Mouse (Mus musculus) CH12.LX (cell line): ENCODE results near the gene Gpr39. TPM values are rescaled to one million over a fixed set of nuclear protein-coding genes. Genes with fewer than 3 reads are reported as not detected.

Experiments used
- DNase-seq: peaks from one replicate; pipeline ENCODE4 v3.0.0-alpha.2; 2013; ENCODE audit errors: extremely low read depth
- H3K27ac ChIP-seq: 2 replicates; pipeline ENCODE4 v1.5.1; 2012; ENCODE audit warnings: low read depth, mild to moderate bottlenecking, control low read depth, moderate library complexity; ENCODE audit not compliant: insufficient read depth
- H3K27me3 ChIP-seq: replicated peaks from 2 replicates; pipeline ENCODE3; 2012; ENCODE audit warnings: inconsistent platforms
- H3K36me3 ChIP-seq, 2 experiments: replicated peaks in 1 of 2; 2 replicates each; pipeline versions ENCODE3 to v1.6.1; 2012; ENCODE audit warnings: inconsistent platforms in 1 of 2, low read length in 1 of 2, mild to moderate bottlenecking in 1 of 2, mixed read lengths in 1 of 2, moderate library complexity in 1 of 2; ENCODE audit not compliant: control insufficient read depth in 1 of 2, insufficient read depth in 1 of 2
- H3K4me1 ChIP-seq, 2 experiments: 2 replicates each; pipeline ENCODE4 v1.6.1; 2012; ENCODE audit warnings: inconsistent platforms in 1 of 2, moderate library complexity in 1 of 2; ENCODE audit not compliant: insufficient read depth in 2 of 2, control insufficient read depth in 1 of 2
- H3K4me2 ChIP-seq: 2 replicates; pipeline ENCODE4 v1.6.1; 2012; ENCODE audit warnings: low read depth, mild to moderate bottlenecking, control low read depth; ENCODE audit not compliant: poor library complexity, insufficient read depth, severe bottlenecking
- H3K4me3 ChIP-seq, 3 experiments: fragments of 150-350 bp in 1 of 3; sonication (generic) in 1 of 3; replicated peaks in 1 of 3; 2 replicates each; pipeline versions ENCODE3 to v1.5.1; 2011 to 2012; ENCODE audit warnings: low read depth in 2 of 3, low read length in 2 of 3, mild to moderate bottlenecking in 2 of 3, moderate library complexity in 2 of 3, control low read depth in 1 of 3, improper control_type of control experiment in 1 of 3, inconsistent platforms in 1 of 3, mixed read lengths in 1 of 3; ENCODE audit not compliant: poor library complexity in 1 of 3
- H3K79me2 ChIP-seq: replicated peaks from 2 replicates; pipeline ENCODE4 v1.6.1; 2012; ENCODE audit warnings: mild to moderate bottlenecking, moderate library complexity; ENCODE audit not compliant: control insufficient read depth, poor library complexity, insufficient read depth, severe bottlenecking; ENCODE audit errors: extremely low read depth
- H3K9ac ChIP-seq: 2 replicates; pipeline ENCODE4 v1.6.1; 2012; ENCODE audit warnings: low read depth, mild to moderate bottlenecking, control low read depth, moderate library complexity; ENCODE audit not compliant: insufficient read depth
- H3K9me3 ChIP-seq: replicated peaks from 2 replicates; pipeline ENCODE3; 2012; ENCODE audit warnings: low read length, inconsistent platforms, mixed read lengths
- CTCF ChIP-seq, 2 experiments: IDR thresholded peaks in 1 of 2; conservative IDR thresholded peaks in 1 of 2; 2 replicates each; pipeline ENCODE4 v1.5.1; 2011 to 2012; ENCODE audit warnings: low read depth in 2 of 2, low read length in 2 of 2, improper control_type of control experiment in 1 of 2, inconsistent platforms in 1 of 2, mild to moderate bottlenecking in 1 of 2, moderate library complexity in 1 of 2
- E2F4 ChIP-seq: IDR thresholded peaks from 2 replicates; pipeline ENCODE4 v1.6.1; 2011; ENCODE audit warnings: low read depth, low read length, improper control_type of control experiment; ENCODE audit not compliant: insufficient replicate concordance
- ELF1 ChIP-seq: IDR thresholded peaks from 2 replicates; pipeline ENCODE4 v1.6.1; 2014; ENCODE audit warnings: low read depth, mild to moderate bottlenecking, inconsistent platforms, low read length, improper control_type of control experiment
- EP300 ChIP-seq: IDR thresholded peaks from 2 replicates; pipeline ENCODE4 v1.6.1; 2011; ENCODE audit warnings: low read length, improper control_type of control experiment
- IRF4 ChIP-seq: IDR thresholded peaks from 2 replicates; pipeline ENCODE4 v1.6.1; 2014; ENCODE audit warnings: low read depth, mild to moderate bottlenecking, inconsistent platforms, low read length, improper control_type of control experiment
- MAX ChIP-seq: IDR thresholded peaks from 2 replicates; pipeline ENCODE4 v1.6.1; 2011; ENCODE audit warnings: low read length, improper control_type of control experiment
- MAZ ChIP-seq: IDR thresholded peaks from 2 replicates; pipeline ENCODE4 v1.6.1; 2012; ENCODE audit warnings: low read depth, mild to moderate bottlenecking, inconsistent platforms, low read length, improper control_type of control experiment, moderate library complexity
- MXI1 ChIP-seq: IDR thresholded peaks from 2 replicates; pipeline ENCODE4 v1.6.1; 2011; ENCODE audit warnings: mild to moderate bottlenecking, low read depth, low read length, improper control_type of control experiment
- NRF1 ChIP-seq: IDR thresholded peaks from 2 replicates; pipeline ENCODE4 v1.6.1; 2014; ENCODE audit warnings: low read depth, mild to moderate bottlenecking, inconsistent platforms, low read length, improper control_type of control experiment, moderate library complexity
- POLR2AphosphoS2 ChIP-seq: IDR thresholded peaks from 2 replicates; pipeline ENCODE4 v1.6.1; 2011; ENCODE audit warnings: low read depth, low read length, improper control_type of control experiment
- RAD21 ChIP-seq: IDR thresholded peaks from 2 replicates; pipeline ENCODE4 v1.6.1; 2011; ENCODE audit warnings: low read depth, mild to moderate bottlenecking, low read length, improper control_type of control experiment, moderate library complexity
- SMC3 ChIP-seq: IDR thresholded peaks from 2 replicates; pipeline ENCODE4 v1.6.1; 2011; ENCODE audit warnings: low read depth, low read length, improper control_type of control experiment
- ZMIZ1 ChIP-seq: IDR thresholded peaks from 2 replicates; pipeline ENCODE4 v1.6.1; 2012; ENCODE audit warnings: low read depth, mild to moderate bottlenecking, inconsistent platforms, low read length, improper control_type of control experiment
- dilution Hi-C: fragments of 300-500 bp; cut with MboI; formaldehyde crosslinking; loops from 2 replicates; pipeline ENCODE4 v1.14.3; 2020; ENCODE audit warnings: low sequenced_read_pairs; ENCODE audit not compliant: extremely low pct_unique_long_range_greater_than_20kb, extremely low pct_ligation_motif_present
- in situ Hi-C: fragments of 300-500 bp; cut with MboI; formaldehyde crosslinking; loops from 3 replicates; pipeline ENCODE4 v1.14.3; 2019; ENCODE audit warnings: low sequenced_read_pairs, low pct_ligation_motif_present, low pct_unique_long_range_greater_than_20kb, mixed read lengths
- polyA plus RNA-seq: library from polyadenylated mRNA; unstranded; fragments of >175 nt; gene quantifications from 2 replicates; pipeline ENCODE4 v1.2.1, GENCODE M21; 2012; ENCODE audit warnings: low read depth; ENCODE audit not compliant: insufficient read length
- total RNA-seq, 2 experiments: library from RNA; depleted of rRNA; stranded (reverse); fragments of 300-350 nt in 1 of 2; fragments of >200 nt in 1 of 2; gene quantifications; 2 replicates each; pipeline ENCODE4 v1.2.3; 2012 to 2014

The Gpr39 gene
- total and polyA plus RNA-seq, 3 experiments, result not detected

DNA sequence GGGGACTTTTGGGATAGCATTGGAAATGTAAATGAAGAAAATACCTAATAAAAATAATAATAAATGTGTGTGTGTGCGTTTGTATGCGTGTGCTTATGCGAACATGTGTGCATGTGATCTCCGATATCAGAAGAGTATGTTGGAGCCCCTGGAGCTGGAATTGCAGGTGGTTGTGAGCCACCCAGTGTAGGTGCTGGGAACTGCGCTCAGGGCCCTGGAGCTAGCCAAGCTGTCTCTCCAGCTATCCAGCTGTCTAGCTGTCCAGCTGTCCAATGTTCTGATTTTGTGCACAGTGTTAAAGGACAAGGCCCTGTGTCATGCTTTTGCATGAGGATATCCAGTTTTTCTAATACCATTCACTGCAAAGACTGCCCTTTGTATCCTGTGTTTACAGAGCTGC, 7.8 kb upstream of the Gpr39 start:
- Histone ChIP-seq H3K79me2 (no peaks in the 10 kb centered on the region), H3K9ac (no peak overlapping the region), H3K27me3 (peaks cover 51% of the 10 kb centered on the region), H3K4me2 (no peak overlapping the region), H3K4me3 (no peak overlapping the region), H3K4me1 (no peaks in the 10 kb centered on the region), H3K36me3 (no peaks in the 10 kb centered on the region), H3K9me3 (no peaks in the 10 kb centered on the region), H3K27ac (no peak overlapping the region)
- TF ChIP-seq MAX (no peak), CTCF (conservative IDR thresholded peaks at IDR 0.05 in 1 of 2, IDR thresholded peaks at IDR 0.05 in 1 of 2; ENCODE audit: low read depth in 2 of 2, low read length in 2 of 2) (peak in 1 of 2 experiments; percentile 47; a peak in 2 of 4 replicates), IRF4 (no peak), SMC3 (peak; percentile 37), ZMIZ1 (no peak), EP300 (no peak), RAD21 (peak; percentile 12), MAZ (no peak)
- in situ Hi-C loops, result no loop called here
- DNase-seq, result no peak
- dilution Hi-C loops, result no loop called here

DNA sequence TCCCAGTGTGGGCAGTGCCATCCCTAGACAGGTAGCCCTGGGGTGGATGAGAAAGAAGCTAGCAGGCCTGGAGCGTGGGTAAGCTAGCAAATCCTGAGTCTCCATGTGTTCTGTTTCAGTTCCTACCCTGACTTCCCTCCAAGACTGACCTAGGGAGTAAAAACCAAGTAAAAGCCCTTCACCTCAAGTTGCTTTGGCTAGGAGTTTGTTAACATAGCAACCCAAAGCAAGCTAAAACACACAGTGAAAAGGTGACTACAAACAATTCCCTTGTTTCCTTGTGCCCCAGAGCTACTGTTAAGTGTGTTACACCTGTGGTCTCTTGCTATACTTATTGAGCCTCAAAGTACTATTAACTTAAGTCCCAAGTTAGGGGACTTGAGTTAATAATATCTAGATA, 1.6 kb upstream of the Gpr39 start:
- H3K9me3 ChIP-seq, result no peaks in the 10 kb centered on the region
- H3K4me2 ChIP-seq, result no peak overlapping the region
- DNase-seq, result no peak
- H3K36me3 ChIP-seq, result no peaks in the 10 kb centered on the region
- dilution Hi-C loops, result no loop called here
- H3K4me1 ChIP-seq, result no peaks in the 10 kb centered on the region
- no peak overlapping the region for H3K27ac ChIP-seq
- peaks cover 61% of the 10 kb centered on the region for H3K27me3 ChIP-seq
- TF ChIP-seq E2F4, result no peak
- TF ChIP-seq NRF1, result no peak
- TF ChIP-seq CTCF (conservative IDR thresholded peaks at IDR 0.05 in 1 of 2, IDR thresholded peaks at IDR 0.05 in 1 of 2; ENCODE audit: low read depth in 2 of 2, low read length in 2 of 2), result no peak
- TF ChIP-seq MAX, result no peak
- no peak for TF ChIP-seq POLR2AphosphoS2
- no peak for TF ChIP-seq ELF1
- no peak for TF ChIP-seq ZMIZ1
- TF ChIP-seq EP300, result no peak
- no peak for TF ChIP-seq MXI1
- TF ChIP-seq, all 38 proteins: peak for 0
- Histone ChIP-seq H3K4me3 (no peak overlapping the region), H3K9ac (no peak overlapping the region), H3K79me2 (no peaks in the 10 kb centered on the region)
- in situ Hi-C loops, result no loop called here

DNA sequence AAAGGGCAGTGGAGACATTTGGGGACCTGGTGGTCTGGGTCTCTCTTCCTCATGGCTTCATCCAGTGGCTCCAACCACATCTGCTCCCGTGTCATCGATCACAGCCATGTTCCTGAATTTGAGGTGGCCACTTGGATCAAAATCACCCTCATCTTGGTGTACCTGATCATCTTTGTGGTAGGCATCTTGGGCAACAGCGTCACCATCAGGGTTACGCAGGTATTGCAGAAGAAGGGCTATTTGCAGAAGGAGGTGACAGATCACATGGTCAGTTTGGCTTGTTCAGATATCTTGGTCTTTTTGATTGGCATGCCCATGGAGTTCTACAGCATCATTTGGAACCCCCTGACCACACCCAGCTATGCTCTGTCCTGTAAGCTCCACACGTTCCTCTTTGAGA, 491 bp downstream of the Gpr39 start:
- H3K4me2 ChIP-seq, result no peak overlapping the region
- H3K27ac ChIP-seq, result no peak overlapping the region
- in situ Hi-C loops, result no loop called here
- H3K79me2 ChIP-seq, result no peaks in the 10 kb centered on the region
- H3K27me3 ChIP-seq, result peaks cover 64% of the 10 kb centered on the region
- no peaks in the 10 kb centered on the region for H3K4me1 ChIP-seq
- dilution Hi-C loops, result no loop called here
- no peak overlapping the region for H3K9ac ChIP-seq
- H3K9me3 ChIP-seq, result no peaks in the 10 kb centered on the region
- H3K36me3 ChIP-seq, result no peaks in the 10 kb centered on the region
- no peak for DNase-seq
- TF ChIP-seq SMC3 (no peak), CTCF (conservative IDR thresholded peaks at IDR 0.05 in 1 of 2, IDR thresholded peaks at IDR 0.05 in 1 of 2; ENCODE audit: low read depth in 2 of 2, low read length in 2 of 2) (peak; percentile 16 to 31; a peak in 2 of 4 replicates)
- H3K4me3 ChIP-seq, result no peak overlapping the region
